18 mouse cellular contexts compared by ENCODE assay signal in genomic region chr12:99636234-99636633, GRCm38 (mm10).
DNase-seq lines count a peak whose midpoint lies in the region; ATAC-seq and TF ChIP-seq lines count a peak whose summit lies in the region.
"Had no signal": no experiment of that assay in that cellular context is flagged by ENCODE, and none has a peak within 500 bp of the region (broad histone marks: within the 10 kb centered on the region; RNA-seq: fewer than 3 reads in every experiment).

No protein-coding gene starts in this region.

- no peaks in the 10 kb centered on the region for H3K9me3 ChIP-seq in forebrain, postnatal 0 days (ENCODE audit: low read length)
- H3K9me3 ChIP-seq in forebrain, embryonic 12.5 days = no peaks in the 10 kb centered on the region
- H3K9me3 ChIP-seq in kidney, embryonic 15.5 days (replicated peaks) = no peaks in the 10 kb centered on the region
- H3K9me3 ChIP-seq in midbrain, postnatal 0 days (ENCODE audit: low read length) = no peaks in the 10 kb centered on the region
- no peaks in the 10 kb centered on the region for H3K9me3 ChIP-seq in midbrain, embryonic 14.5 days (ENCODE audit: control insufficient read depth, low read length)
- H3K9me3 ChIP-seq: embryonic facial prominence, embryonic 10.5 days; lung, embryonic 15.5 days; midbrain, embryonic 15.5 days had no signal

- no peaks in the 10 kb centered on the region for H3K36me3 ChIP-seq in forebrain, postnatal 0 days (ENCODE audit: insufficient read depth)
- H3K36me3 ChIP-seq in forebrain, embryonic 12.5 days (replicated peaks) = no peaks in the 10 kb centered on the region
- H3K36me3 ChIP-seq in kidney, adult 2 months (ENCODE audit: control insufficient read depth, insufficient read depth, low read length) = no peaks in the 10 kb centered on the region
- H3K36me3 ChIP-seq in kidney, embryonic 15.5 days = no peaks in the 10 kb centered on the region
- H3K36me3 ChIP-seq in midbrain, postnatal 0 days (ENCODE audit: insufficient read depth, low read length) = no peaks in the 10 kb centered on the region
- H3K36me3 ChIP-seq in midbrain, embryonic 14.5 days (ENCODE audit: control insufficient read depth, insufficient read depth, low read length) = no peaks in the 10 kb centered on the region
- no peaks in the 10 kb centered on the region for H3K36me3 ChIP-seq in splenic B cell, adult 2 months (ENCODE audit: control insufficient read depth, insufficient read depth, low read length, poor library complexity, severe bottlenecking)
- H3K36me3 ChIP-seq: embryonic facial prominence, embryonic 10.5 days; G1E; lung, embryonic 15.5 days; midbrain, embryonic 15.5 days had no signal

- no peak overlapping the region for H3K27ac ChIP-seq in forebrain, postnatal 0 days (ENCODE audit: low read depth, low read length)
- no peak overlapping the region for H3K27ac ChIP-seq in forebrain, embryonic 12.5 days
- no peak overlapping the region for H3K27ac ChIP-seq in kidney, adult 2 months (ENCODE audit: insufficient read depth, low read depth, low read length)
- no peak overlapping the region for H3K27ac ChIP-seq in kidney, embryonic 15.5 days
- no peak overlapping the region for H3K27ac ChIP-seq in midbrain, postnatal 0 days (ENCODE audit: low read depth, low read length)
- H3K27ac ChIP-seq in midbrain, embryonic 14.5 days (replicated peaks; ENCODE audit: low read depth, low read length) = no peak overlapping the region
- H3K27ac ChIP-seq: embryonic facial prominence, embryonic 10.5 days; lung, embryonic 15.5 days; midbrain, embryonic 15.5 days had no signal

- no peaks in the 10 kb centered on the region for H3K27me3 ChIP-seq in forebrain, postnatal 0 days (ENCODE audit: insufficient read depth, low read length)
- H3K27me3 ChIP-seq in forebrain, embryonic 12.5 days = 0 out of 2 replicates have a peak, but pooled peaks cover 7% of the 10 kb centered on the region
- no peaks in the 10 kb centered on the region for H3K27me3 ChIP-seq in kidney, adult 2 months (replicated peaks; ENCODE audit: control insufficient read depth, insufficient read depth, low read length)
- H3K27me3 ChIP-seq in kidney, embryonic 15.5 days = peaks cover 11% of the 10 kb centered on the region
- H3K27me3 ChIP-seq in midbrain, postnatal 0 days (ENCODE audit: insufficient read depth, low read length) = no peaks in the 10 kb centered on the region
- H3K27me3 ChIP-seq in midbrain, embryonic 14.5 days (ENCODE audit: control insufficient read depth, insufficient read depth, low read length) = no peaks in the 10 kb centered on the region
- H3K27me3 ChIP-seq in splenic B cell, adult 2 months (ENCODE audit: control insufficient read depth, insufficient read depth, low read length, poor library complexity, severe bottlenecking) = no peaks in the 10 kb centered on the region
- H3K27me3 ChIP-seq: lung, embryonic 15.5 days; midbrain, embryonic 15.5 days had no signal

- WGBS in forebrain, postnatal 0 days = 79% methylated on average over 3 of the region's 3 CpGs
- WGBS in forebrain, embryonic 12.5 days = 77% methylated on average over 3 of the region's 3 CpGs
- WGBS in kidney, adult 2 months = 94% methylated on average over 3 of the region's 3 CpGs
- WGBS in kidney, embryonic 15.5 days = 93% methylated on average over 3 of the region's 3 CpGs
- 82% methylated on average over 3 of the region's 3 CpGs for WGBS in midbrain, postnatal 0 days
- 89% methylated on average over 3 of the region's 3 CpGs for WGBS in midbrain, embryonic 14.5 days

- no peak overlapping the region for H3K9ac ChIP-seq in forebrain, postnatal 0 days
- H3K9ac ChIP-seq in forebrain, embryonic 12.5 days = no peak overlapping the region
- H3K9ac ChIP-seq in kidney, embryonic 15.5 days = no peak overlapping the region
- no peak overlapping the region for H3K9ac ChIP-seq in midbrain, postnatal 0 days (replicated peaks; ENCODE audit: low read length, poor library complexity, severe bottlenecking)
- H3K9ac ChIP-seq in midbrain, embryonic 14.5 days (replicated peaks; ENCODE audit: low read length) = no peak overlapping the region
- H3K9ac ChIP-seq: lung, embryonic 15.5 days; midbrain, embryonic 15.5 days had no signal

- no peak overlapping the region for H3K4me2 ChIP-seq in forebrain, postnatal 0 days (ENCODE audit: low read depth)
- no peak overlapping the region for H3K4me2 ChIP-seq in forebrain, embryonic 12.5 days
- H3K4me2 ChIP-seq in kidney, embryonic 15.5 days = no peak overlapping the region
- no peak overlapping the region for H3K4me2 ChIP-seq in midbrain, postnatal 0 days (ENCODE audit: low read depth, low read length, poor library complexity, severe bottlenecking)
- no peak overlapping the region for H3K4me2 ChIP-seq in midbrain, embryonic 14.5 days (ENCODE audit: low read length)
- H3K4me2 ChIP-seq: lung, embryonic 15.5 days; midbrain, embryonic 15.5 days had no signal

- TF ChIP-seq CTCF in forebrain, postnatal 0 days (IDR thresholded peaks at IDR 0.05; ENCODE audit: low read depth) = peak; percentile 33; the same call in 1 of the 2 replicates
- TF ChIP-seq CTCF in kidney, adult 2 months (conservative IDR thresholded peaks at IDR 0.05; ENCODE audit: insufficient read depth, insufficient read length, low read depth, low read length) = 0 out of 2 replicates have a peak, but pooled peaks have one; percentile 4
- TF ChIP-seq CTCF in midbrain, postnatal 0 days (IDR thresholded peaks at IDR 0.05) = peak; percentile 27; the same call in 1 of the 2 replicates

- no peak for TF ChIP-seq POLR2A in kidney, adult 2 months (IDR thresholded peaks at IDR 0.05; ENCODE audit: low read depth, low read length)

- peaks cover 9% of the 10 kb centered on the region; the same call in 1 of the 2 replicates for H3K4me1 ChIP-seq in forebrain, postnatal 0 days (ENCODE audit: insufficient read depth)
- peaks cover 20% of the 10 kb centered on the region for H3K4me1 ChIP-seq in forebrain, embryonic 12.5 days
- H3K4me1 ChIP-seq in kidney, adult 2 months (ENCODE audit: control insufficient read depth, insufficient read depth, low read length) = no peaks in the 10 kb centered on the region
- peaks cover 14% of the 10 kb centered on the region for H3K4me1 ChIP-seq in kidney, embryonic 15.5 days
- H3K4me1 ChIP-seq in midbrain, postnatal 0 days (ENCODE audit: insufficient read depth, low read length) = peaks cover 8% of the 10 kb centered on the region; the same call in 1 of the 2 replicates
- H3K4me1 ChIP-seq in midbrain, embryonic 14.5 days (ENCODE audit: control insufficient read depth, insufficient read depth, low read length) = peaks cover 18% of the 10 kb centered on the region
- H3K4me1 ChIP-seq: lung, embryonic 15.5 days had no signal

- DNase-seq in forebrain, postnatal 0 days = no peak
- no peak for DNase-seq in kidney, adult 2 months
- DNase-seq in midbrain, postnatal 0 days (ENCODE audit: low spot score) = no peak
- DNase-seq in midbrain, embryonic 14.5 days = no peak
- peak; percentile 42 for DNase-seq in splenic B cell, adult 2 months (ENCODE audit: low read depth, low spot score)
- no peak for DNase-seq in frontal cortex, postnatal 25 days (ENCODE audit: low spot score in 2 of 2)
- DNase-seq: adrenal gland, adult 8-10 months; cerebellum, adult 18-20 months; gastrocnemius, postnatal 36 days; kidney, postnatal 14 days; liver had no signal

- H3K4me3 ChIP-seq in forebrain, postnatal 0 days (ENCODE audit: low read depth, low read length) = no peak overlapping the region
- no peak overlapping the region for H3K4me3 ChIP-seq in forebrain, embryonic 12.5 days (replicated peaks)
- no peak overlapping the region for H3K4me3 ChIP-seq in kidney, adult 2 months (ENCODE audit: insufficient read depth, low read depth, low read length)
- no peak overlapping the region for H3K4me3 ChIP-seq in kidney, embryonic 15.5 days (replicated peaks)
- no peak overlapping the region for H3K4me3 ChIP-seq in midbrain, postnatal 0 days (ENCODE audit: low read depth, low read length)
- no peak overlapping the region for H3K4me3 ChIP-seq in midbrain, embryonic 14.5 days (replicated peaks; ENCODE audit: low read depth, low read length)
- H3K4me3 ChIP-seq: embryonic facial prominence, embryonic 10.5 days; erythroblast, embryonic 14.5 days; lung, embryonic 15.5 days; midbrain, embryonic 15.5 days had no signal

- ATAC-seq in forebrain, postnatal 0 days = no peak
- no peak for ATAC-seq in forebrain, embryonic 12.5 days (ENCODE audit: low FRiP score)
- ATAC-seq in kidney, embryonic 15.5 days (replicated peaks; ENCODE audit: low FRiP score) = no peak
- ATAC-seq in midbrain, postnatal 0 days (ENCODE audit: low FRiP score) = no peak
- ATAC-seq in midbrain, embryonic 14.5 days (ENCODE audit: low FRiP score, low TSS enrichment) = no peak
- ATAC-seq: midbrain, embryonic 15.5 days had no signal
